Mouse (Mus musculus): Measurements from ENCODE around the gene Gid8.

Gene Gid8

GRCm38 (mm10) chr2:180709923-180710272, at the start of gene Gid8, which contains the start of gene Dido1:
Gene Gid8, plus strand, starts transcription at chr2:180710117.
Gene Dido1, minus strand, starts transcription at chr2:180709999.
- peak; percentile 99 for DNase-seq (ENCODE audit: low read depth, low spot score)
- H3K27me3 ChIP-seq (ENCODE audit: control insufficient read depth, insufficient read depth, low read length, poor library complexity, severe bottlenecking): no peaks in the 10 kb centered on the region
- H3K36me3 ChIP-seq (ENCODE audit: control insufficient read depth, insufficient read depth, low read length, poor library complexity, severe bottlenecking): peaks cover 10% of the 10 kb centered on the region

DNA sequence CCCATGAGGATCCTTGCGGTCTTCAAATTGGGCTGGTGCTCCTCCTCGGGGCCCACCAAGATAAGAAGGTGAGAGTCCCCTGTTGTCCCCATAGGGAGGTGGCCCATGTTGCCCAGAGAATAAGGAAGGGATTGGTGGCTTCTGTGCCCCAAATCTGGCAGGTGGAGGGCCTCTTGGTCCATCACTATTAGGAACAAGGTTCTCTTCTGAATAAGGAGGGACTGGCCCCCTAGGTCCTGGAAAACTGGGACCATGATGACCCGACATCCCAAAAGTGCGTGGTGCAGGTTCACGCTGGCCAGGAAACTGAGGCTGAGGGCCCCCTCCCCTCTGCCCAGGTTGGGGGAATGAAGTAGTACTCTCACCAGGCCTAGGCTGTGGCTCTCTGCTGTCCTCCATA, 49.4 kb upstream of the Gid8 start:
- H3K27me3 ChIP-seq (ENCODE audit: control insufficient read depth, insufficient read depth, low read length, poor library complexity, severe bottlenecking): no peaks in the 10 kb centered on the region
- peaks cover 8% of the 10 kb centered on the region; the same call in 1 of the 2 replicates for H3K36me3 ChIP-seq (ENCODE audit: control insufficient read depth, insufficient read depth, low read length, poor library complexity, severe bottlenecking)
- no peak for DNase-seq (ENCODE audit: low read depth, low spot score)

GRCm38 (mm10) chr2:180662008-180662407, 47.9 kb upstream of the Gid8 start:
- DNase-seq (ENCODE audit: low read depth, low spot score): no peak
- Histone ChIP-seq H3K27me3 (ENCODE audit: control insufficient read depth, insufficient read depth, low read length, poor library complexity, severe bottlenecking) (no peaks in the 10 kb centered on the region), H3K36me3 (ENCODE audit: control insufficient read depth, insufficient read depth, low read length, poor library complexity, severe bottlenecking) (peaks cover 11% of the 10 kb centered on the region; the same call in 1 of the 2 replicates)

DNA sequence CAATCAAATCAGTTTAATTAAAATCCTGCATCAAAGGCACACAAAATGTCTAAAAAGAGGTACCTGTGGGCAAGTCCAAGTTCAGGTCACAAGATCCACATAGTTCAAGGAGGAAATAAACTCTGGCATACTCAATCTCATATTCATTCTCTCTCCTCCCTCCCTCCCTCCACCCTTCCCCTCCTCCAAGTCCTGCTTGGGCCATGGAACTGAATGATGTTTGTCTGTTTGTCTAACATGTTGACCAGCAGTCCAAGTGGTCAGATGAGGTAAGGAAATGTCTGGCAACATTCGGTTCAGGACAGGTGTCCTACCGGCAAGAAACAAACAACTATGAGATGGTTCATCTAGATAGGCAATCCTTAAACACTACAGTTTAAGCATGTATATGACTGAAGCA, 33.2 kb upstream of the Gid8 start:
- H3K36me3 ChIP-seq (ENCODE audit: control insufficient read depth, insufficient read depth, low read length, poor library complexity, severe bottlenecking): peaks cover 12% of the 10 kb centered on the region
- H3K27me3 ChIP-seq (ENCODE audit: control insufficient read depth, insufficient read depth, low read length, poor library complexity, severe bottlenecking): no peaks in the 10 kb centered on the region
- no peak for DNase-seq (ENCODE audit: low read depth, low spot score)

DNA sequence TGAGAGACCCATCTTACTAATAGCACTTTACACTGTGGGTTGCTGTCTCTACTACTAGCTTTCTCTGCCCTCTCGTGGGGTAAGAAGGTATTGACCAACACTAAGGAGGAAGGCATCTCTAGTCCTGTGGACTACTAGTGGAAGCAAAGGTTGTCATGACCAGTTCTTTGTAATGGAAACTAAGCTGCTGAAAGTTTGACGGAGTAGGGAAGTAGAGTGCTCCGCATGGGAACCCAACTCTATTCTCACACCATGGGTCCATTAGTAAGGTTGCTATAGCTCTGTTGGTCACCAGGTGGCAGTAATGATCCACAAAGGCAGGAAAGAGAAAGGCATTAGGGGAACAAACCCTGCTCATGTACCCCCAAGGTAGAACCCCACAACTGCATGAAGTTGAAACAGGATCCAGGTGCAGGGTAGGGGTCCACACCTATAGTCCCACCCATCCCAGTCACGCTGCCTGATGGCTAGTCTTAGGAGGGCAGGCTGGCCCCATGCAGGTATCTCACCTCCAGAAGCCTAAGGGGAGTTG, 31.2 kb upstream of the Gid8 start:
- no peaks in the 10 kb centered on the region for H3K27me3 ChIP-seq (ENCODE audit: control insufficient read depth, insufficient read depth, low read length, poor library complexity, severe bottlenecking)
- peaks cover 9% of the 10 kb centered on the region for H3K36me3 ChIP-seq (ENCODE audit: control insufficient read depth, insufficient read depth, low read length, poor library complexity, severe bottlenecking)
- peak; percentile 88 for DNase-seq (ENCODE audit: low read depth, low spot score)

DNA sequence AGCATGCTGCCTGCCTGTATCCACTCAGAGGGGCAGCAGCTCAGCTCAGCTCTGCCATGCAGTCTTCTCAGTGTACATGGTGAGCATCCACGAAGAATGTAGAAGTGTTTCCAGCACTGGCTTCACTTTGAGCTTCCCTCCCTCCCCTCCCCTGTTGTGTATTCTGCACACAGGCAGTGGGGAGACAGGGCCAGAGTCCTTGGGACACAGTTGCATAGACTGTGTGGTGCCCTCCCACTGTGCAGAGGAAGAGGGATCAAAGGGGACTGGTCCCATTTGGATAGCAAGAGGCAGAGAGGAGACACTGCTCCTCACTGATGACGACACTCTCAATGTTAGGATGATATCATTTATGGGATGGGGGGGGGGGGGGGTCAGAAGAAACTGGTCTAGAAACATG, 28.7 kb upstream of the Gid8 start:
- DNase-seq (ENCODE audit: low read depth, low spot score): no peak
- Histone ChIP-seq H3K36me3 (ENCODE audit: control insufficient read depth, insufficient read depth, low read length, poor library complexity, severe bottlenecking) (peaks cover 16% of the 10 kb centered on the region; the same call in 1 of the 2 replicates), H3K27me3 (ENCODE audit: control insufficient read depth, insufficient read depth, low read length, poor library complexity, severe bottlenecking) (no peaks in the 10 kb centered on the region)

DNA sequence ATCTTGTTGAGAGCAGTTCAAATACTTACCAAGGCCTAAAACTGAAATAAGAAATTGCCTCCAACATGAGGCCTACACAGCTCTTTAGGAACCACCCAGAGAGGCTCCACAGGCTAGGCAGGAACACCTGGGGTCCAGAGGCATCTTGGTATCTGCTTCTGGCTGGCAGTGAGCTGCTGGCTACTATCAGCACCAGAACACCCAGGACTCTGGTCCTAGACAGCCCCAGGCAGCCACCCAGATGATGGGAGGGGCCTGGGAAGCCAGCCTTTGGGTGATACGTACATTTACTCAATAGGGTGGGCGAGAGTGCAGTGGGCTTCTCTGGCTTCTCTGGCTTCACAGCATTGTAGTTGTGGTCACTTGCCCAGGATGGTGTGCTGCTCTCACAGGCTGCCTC, 26.4 kb upstream of the Gid8 start:
- DNase-seq (ENCODE audit: low read depth, low spot score): no peak
- H3K36me3 ChIP-seq (ENCODE audit: control insufficient read depth, insufficient read depth, low read length, poor library complexity, severe bottlenecking): peaks cover 20% of the 10 kb centered on the region; the same call in 1 of the 2 replicates
- no peaks in the 10 kb centered on the region for H3K27me3 ChIP-seq (ENCODE audit: control insufficient read depth, insufficient read depth, low read length, poor library complexity, severe bottlenecking)

GRCm38 (mm10) chr2:180684031-180684430, 25.9 kb upstream of the Gid8 start:
- Histone ChIP-seq H3K27me3 (ENCODE audit: control insufficient read depth, insufficient read depth, low read length, poor library complexity, severe bottlenecking) (no peaks in the 10 kb centered on the region), H3K36me3 (ENCODE audit: control insufficient read depth, insufficient read depth, low read length, poor library complexity, severe bottlenecking) (peaks cover 20% of the 10 kb centered on the region; the same call in 1 of the 2 replicates)
- no peak for DNase-seq (ENCODE audit: low read depth, low spot score)

DNA sequence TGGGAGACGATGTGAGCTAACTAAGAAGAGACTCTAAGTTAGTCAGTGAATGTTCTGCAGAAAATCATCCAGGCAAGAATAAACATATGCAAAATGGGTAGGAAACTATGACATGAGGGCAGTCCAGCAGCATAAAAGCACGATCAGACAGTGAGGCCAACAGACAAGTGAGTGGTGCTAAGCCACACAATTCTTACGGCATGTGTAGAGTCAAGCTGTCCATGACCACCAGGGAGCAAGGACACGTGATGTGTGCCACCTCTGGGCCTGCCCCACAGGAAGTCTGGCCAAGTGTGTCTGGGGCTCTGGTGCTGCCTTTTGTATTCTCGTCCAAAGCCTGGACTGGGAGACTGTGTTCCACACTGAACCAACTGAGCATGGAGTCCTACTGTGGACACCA, 20.1 kb upstream of the Gid8 start:
- H3K27me3 ChIP-seq (ENCODE audit: control insufficient read depth, insufficient read depth, low read length, poor library complexity, severe bottlenecking): no peaks in the 10 kb centered on the region
- peaks cover 11% of the 10 kb centered on the region; the same call in 1 of the 2 replicates for H3K36me3 ChIP-seq (ENCODE audit: control insufficient read depth, insufficient read depth, low read length, poor library complexity, severe bottlenecking)
- DNase-seq (ENCODE audit: low read depth, low spot score): peak; percentile 45

DNA sequence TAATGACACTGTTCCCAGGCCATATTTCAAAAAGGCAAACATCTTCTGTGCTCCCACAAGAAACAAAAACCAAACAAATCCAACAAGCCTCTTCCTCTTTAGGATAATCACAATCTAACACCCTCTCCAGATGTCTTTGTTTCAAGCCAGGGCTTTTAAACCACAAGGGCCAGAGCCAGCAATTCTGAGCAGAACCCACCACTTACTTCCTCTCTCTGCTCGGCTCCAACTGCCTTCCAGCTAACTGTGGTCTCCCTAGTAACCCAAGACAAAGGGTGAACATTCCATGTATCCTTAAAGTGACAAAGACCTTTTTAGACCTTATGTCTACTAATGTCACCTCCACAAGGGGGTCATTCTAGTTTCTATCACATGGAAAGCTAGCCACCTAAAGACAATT, 17.3 kb upstream of the Gid8 start:
- Histone ChIP-seq H3K27me3 (ENCODE audit: control insufficient read depth, insufficient read depth, low read length, poor library complexity, severe bottlenecking) (no peaks in the 10 kb centered on the region), H3K36me3 (ENCODE audit: control insufficient read depth, insufficient read depth, low read length, poor library complexity, severe bottlenecking) (peaks cover 3% of the 10 kb centered on the region; the same call in 1 of the 2 replicates)
- DNase-seq (ENCODE audit: low read depth, low spot score): no peak

DNA sequence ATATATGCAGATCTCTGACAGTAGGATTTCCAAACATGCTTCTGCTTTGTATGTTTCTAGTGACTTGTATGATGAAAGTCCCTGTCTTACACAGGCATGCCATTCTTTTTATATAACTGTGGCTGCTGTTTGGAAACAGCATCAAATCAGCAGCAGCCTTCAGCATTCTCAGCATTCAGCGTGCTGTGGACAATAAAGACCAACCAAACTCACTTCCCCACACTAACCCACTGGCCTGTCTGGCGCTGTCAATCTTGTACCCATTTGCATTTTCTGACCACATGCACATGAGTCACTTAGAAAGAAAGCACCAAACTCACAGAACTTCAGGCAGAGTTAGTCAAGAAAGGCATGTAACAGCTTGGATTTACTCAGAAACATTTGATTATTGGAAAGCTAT, 14.7 kb upstream of the Gid8 start:
- Histone ChIP-seq H3K27me3 (ENCODE audit: control insufficient read depth, insufficient read depth, low read length, poor library complexity, severe bottlenecking) (no peaks in the 10 kb centered on the region), H3K36me3 (ENCODE audit: control insufficient read depth, insufficient read depth, low read length, poor library complexity, severe bottlenecking) (peaks cover 3% of the 10 kb centered on the region; the same call in 1 of the 2 replicates)
- DNase-seq (ENCODE audit: low read depth, low spot score): peak; percentile 69

- Histone ChIP-seq H3K36me3 (ENCODE audit: control insufficient read depth, insufficient read depth, low read length, poor library complexity, severe bottlenecking) (no peaks in the 10 kb centered on the region), H3K27me3 (ENCODE audit: control insufficient read depth, insufficient read depth, low read length, poor library complexity, severe bottlenecking) (no peaks in the 10 kb centered on the region)
- no peak for DNase-seq (ENCODE audit: low read depth, low spot score)
Measured at GRCm38 (mm10) chr2:180700457-180700856, 9.5 kb upstream of the Gid8 start.

- DNase-seq (ENCODE audit: low read depth, low spot score): no peak
- Histone ChIP-seq H3K27me3 (ENCODE audit: control insufficient read depth, insufficient read depth, low read length, poor library complexity, severe bottlenecking) (no peaks in the 10 kb centered on the region), H3K36me3 (ENCODE audit: control insufficient read depth, insufficient read depth, low read length, poor library complexity, severe bottlenecking) (no peaks in the 10 kb centered on the region)
Measured at GRCm38 (mm10) chr2:180701053-180701766, 8.7 kb upstream of the Gid8 start.

- Histone ChIP-seq H3K27me3 (ENCODE audit: control insufficient read depth, insufficient read depth, low read length, poor library complexity, severe bottlenecking) (no peaks in the 10 kb centered on the region), H3K36me3 (ENCODE audit: control insufficient read depth, insufficient read depth, low read length, poor library complexity, severe bottlenecking) (no peaks in the 10 kb centered on the region)
- peak; percentile 92 for DNase-seq (ENCODE audit: low read depth, low spot score)
Measured at GRCm38 (mm10) chr2:180701767-180702621, 7.9 kb upstream of the Gid8 start.

GRCm38 (mm10) chr2:180702701-180703149, 7.2 kb upstream of the Gid8 start:
- H3K36me3 ChIP-seq (ENCODE audit: control insufficient read depth, insufficient read depth, low read length, poor library complexity, severe bottlenecking): no peaks in the 10 kb centered on the region
- H3K27me3 ChIP-seq (ENCODE audit: control insufficient read depth, insufficient read depth, low read length, poor library complexity, severe bottlenecking): no peaks in the 10 kb centered on the region
- DNase-seq (ENCODE audit: low read depth, low spot score): no peak

All from splenic B cell, adult 2 months (primary cell).